Mouse (Mus musculus): ENCODE results near the gene Map3k11. TPM values are rescaled to one million over a fixed set of nuclear protein-coding genes. Genes with fewer than 3 reads are reported as not detected.
A peak's percentile ranks its signal among the peaks of the same experiment; 100 is the strongest.

Gene Map3k11
- total and polyA plus RNA-seq, 2 experiments from 2014 or later, result 10.7 to 20.7 TPM

DNA sequence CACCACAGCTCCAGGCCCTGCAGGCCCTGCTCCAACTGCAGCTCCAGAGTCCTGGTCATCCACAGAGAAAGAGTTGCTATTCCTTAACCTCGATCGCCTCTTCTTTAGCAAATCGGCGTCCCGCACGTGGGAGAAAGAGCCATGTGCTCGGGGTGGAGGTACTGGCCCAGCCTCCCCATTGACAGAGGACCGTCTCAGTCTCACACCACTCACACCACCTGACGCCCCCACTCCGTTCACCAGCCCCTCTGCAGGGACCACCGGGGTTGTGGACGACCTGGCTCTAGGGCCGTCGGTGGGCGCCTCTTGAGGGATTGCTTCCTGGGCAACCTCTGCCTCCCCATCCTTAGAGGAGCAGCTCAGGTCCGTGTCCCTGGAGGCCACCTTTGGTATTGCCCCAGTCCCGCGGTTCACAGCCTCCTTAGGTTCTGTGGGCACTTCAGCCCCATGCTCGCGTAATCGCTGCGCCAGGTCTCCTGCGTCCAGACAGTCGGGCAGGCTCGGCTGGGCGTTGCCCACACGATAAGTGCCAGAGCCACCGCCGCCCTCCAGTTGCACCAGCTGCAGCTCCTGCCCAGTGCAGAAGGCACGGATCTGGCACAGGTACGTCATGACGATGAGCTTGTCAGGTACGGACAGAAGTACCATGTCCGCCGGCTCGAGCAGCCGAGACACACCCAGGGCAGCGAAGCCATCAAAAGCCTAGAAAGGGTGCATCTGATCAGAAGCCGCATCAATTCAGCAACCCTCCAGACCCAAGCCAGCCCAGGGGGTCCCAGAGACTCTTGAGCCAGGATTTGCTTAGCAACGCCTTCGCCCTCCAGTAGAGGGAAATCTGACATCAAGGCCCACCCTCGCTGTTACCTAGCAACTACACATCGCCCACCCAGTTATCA is 27.5 kb downstream of the Map3k11 start:
- peak; percentile 83 for DNase-seq (ENCODE audit: low spot score)
- peak overlapping the region; percentile 72; the same call in 1 of the 2 replicates for H3K27ac ChIP-seq

DNA sequence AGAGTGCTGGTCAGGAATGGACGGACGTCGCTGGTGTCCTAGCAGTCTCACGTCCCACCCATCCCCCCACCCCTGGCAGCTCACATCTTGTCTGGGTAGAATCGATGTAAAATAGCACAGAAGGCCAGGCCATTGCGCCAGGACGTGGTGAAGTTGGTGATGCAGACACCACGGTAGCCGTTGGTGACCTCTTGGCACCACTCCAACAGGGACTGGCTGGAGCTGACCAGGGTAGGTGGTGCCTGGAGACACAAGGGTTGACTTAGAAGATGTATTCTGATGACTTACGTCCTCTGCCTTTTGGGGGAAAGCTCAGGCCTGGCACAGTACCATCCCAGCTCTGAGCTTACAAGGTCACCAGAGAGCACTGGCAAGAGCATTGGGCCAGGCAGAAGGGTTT is 28.4 kb downstream of the Map3k11 start:
- H3K4me3 ChIP-seq (ENCODE audit: low read length), result peak overlapping the region; percentile 41; the same call in 1 of the 2 replicates
- H3K27me3 ChIP-seq (ENCODE audit: insufficient read depth, low read length), result no peaks in the 10 kb centered on the region
- no peak for TF ChIP-seq CTCF (IDR thresholded peaks at IDR 0.05; ENCODE audit: low read depth)
- WGBS, result 36% methylated on average over 10 of the region's 10 CpGs
- ATAC-seq (0 out of 2 replicates have a peak, but pooled peaks have one; percentile 6), DNase-seq (ENCODE audit: low spot score) (peak; percentile 34)
- 0 out of 2 replicates have a peak overlapping the region, but pooled peaks have one; percentile 2 for H3K9ac ChIP-seq (replicated peaks; ENCODE audit: low read length)
- H3K36me3 ChIP-seq (ENCODE audit: insufficient read depth, low read length), result peaks cover 31% of the 10 kb centered on the region
- peaks cover 10% of the 10 kb centered on the region for H3K4me1 ChIP-seq (ENCODE audit: insufficient read depth, low read length)
- peak overlapping the region; percentile 72 for H3K27ac ChIP-seq
- H3K9me3 ChIP-seq (ENCODE audit: low read length), result no peaks in the 10 kb centered on the region
- H3K4me2 ChIP-seq (ENCODE audit: low read depth, low read length), result peak overlapping the region; percentile 53

More for the DNA sequence above, 27.5 kb downstream of the Map3k11 start:
- no peaks in the 10 kb centered on the region for H3K9me3 ChIP-seq (ENCODE audit: low read length)
- H3K36me3 ChIP-seq (ENCODE audit: insufficient read depth, low read length), result peaks cover 24% of the 10 kb centered on the region
- H3K27me3 ChIP-seq (ENCODE audit: insufficient read depth, low read length), result no peaks in the 10 kb centered on the region
- peak overlapping the region; percentile 53 for H3K4me2 ChIP-seq (ENCODE audit: low read depth, low read length)
- TF ChIP-seq CTCF (IDR thresholded peaks at IDR 0.05; ENCODE audit: low read depth), result peak; percentile 65
- peaks cover 10% of the 10 kb centered on the region for H3K4me1 ChIP-seq (ENCODE audit: insufficient read depth, low read length)
- peak; percentile 76 for ATAC-seq
- peak overlapping the region; percentile 59 for H3K9ac ChIP-seq (replicated peaks; ENCODE audit: low read length)
- peak overlapping the region; percentile 41 for H3K4me3 ChIP-seq (ENCODE audit: low read length)
- 14% methylated on average over 43 of the region's 43 CpGs for WGBS

DNA sequence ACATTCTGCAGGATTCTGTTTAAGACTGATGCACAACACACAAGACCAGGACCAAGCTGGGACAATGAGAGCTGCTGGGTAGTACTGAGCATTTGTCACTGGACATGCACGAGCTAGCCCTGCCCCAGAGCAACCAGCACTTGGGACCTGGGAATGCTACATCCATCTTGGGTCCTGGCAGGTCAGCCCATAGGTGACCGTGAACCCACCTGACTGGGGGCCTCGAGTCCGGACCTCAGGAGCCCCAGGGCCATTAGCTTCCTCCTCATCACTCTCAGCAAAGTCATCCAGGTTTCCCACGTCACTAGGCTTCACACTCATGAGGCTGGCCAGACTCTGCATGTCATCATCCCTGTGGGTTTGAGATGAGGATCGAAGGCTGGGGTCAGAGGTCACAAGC is 32.7 kb downstream of the Map3k11 start:
- H3K36me3 ChIP-seq (ENCODE audit: insufficient read depth, low read length), result peaks cover 31% of the 10 kb centered on the region
- DNase-seq (ENCODE audit: low spot score) (no peak), ATAC-seq (no peak)
- no peak overlapping the region for H3K4me3 ChIP-seq (ENCODE audit: low read length)
- 82% methylated on average over 6 of the region's 6 CpGs for WGBS
- H3K4me1 ChIP-seq (ENCODE audit: insufficient read depth, low read length), result peaks cover 16% of the 10 kb centered on the region; the same call in 1 of the 2 replicates
- no peaks in the 10 kb centered on the region for H3K27me3 ChIP-seq (ENCODE audit: insufficient read depth, low read length)
- no peak for TF ChIP-seq CTCF (IDR thresholded peaks at IDR 0.05; ENCODE audit: low read depth)
- H3K4me2 ChIP-seq (ENCODE audit: low read depth, low read length), result no peak overlapping the region
- no peak overlapping the region for H3K9ac ChIP-seq (replicated peaks; ENCODE audit: low read length)
- H3K27ac ChIP-seq, result no peak overlapping the region
- no peaks in the 10 kb centered on the region for H3K9me3 ChIP-seq (ENCODE audit: low read length)

DNA sequence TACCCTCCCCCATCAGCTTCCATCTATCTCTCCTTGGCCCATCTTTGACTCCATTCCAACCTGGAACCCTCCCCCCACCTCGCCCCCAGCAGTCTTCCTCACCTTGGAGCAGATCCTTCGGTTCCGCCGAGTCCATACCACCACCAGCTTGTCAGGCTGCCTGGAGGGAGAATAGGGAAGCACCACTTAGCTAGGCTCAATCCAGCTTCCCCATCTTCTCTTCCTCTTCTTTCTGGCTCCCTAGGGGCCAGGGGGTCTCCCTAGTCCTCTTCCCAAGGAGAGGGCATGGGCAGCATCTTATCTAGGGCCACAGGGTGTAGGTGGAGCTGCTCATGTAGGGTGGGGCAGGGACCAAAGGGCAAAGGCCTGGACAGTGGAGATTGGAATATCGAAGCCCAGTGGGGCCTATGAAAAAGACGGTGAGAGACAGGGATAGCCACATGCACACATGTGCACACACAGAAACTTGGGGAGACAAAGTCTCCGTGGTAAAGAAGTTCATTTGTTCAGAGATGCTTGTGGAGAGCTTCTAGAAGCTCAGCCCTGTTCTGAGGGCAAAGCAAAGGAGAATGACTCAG is 34.4 kb downstream of the Map3k11 start:
- Histone ChIP-seq H3K27me3 (ENCODE audit: insufficient read depth, low read length) (no peaks in the 10 kb centered on the region), H3K36me3 (ENCODE audit: insufficient read depth, low read length) (peaks cover 31% of the 10 kb centered on the region)
- no peak for TF ChIP-seq CTCF (IDR thresholded peaks at IDR 0.05; ENCODE audit: low read depth)

DNA sequence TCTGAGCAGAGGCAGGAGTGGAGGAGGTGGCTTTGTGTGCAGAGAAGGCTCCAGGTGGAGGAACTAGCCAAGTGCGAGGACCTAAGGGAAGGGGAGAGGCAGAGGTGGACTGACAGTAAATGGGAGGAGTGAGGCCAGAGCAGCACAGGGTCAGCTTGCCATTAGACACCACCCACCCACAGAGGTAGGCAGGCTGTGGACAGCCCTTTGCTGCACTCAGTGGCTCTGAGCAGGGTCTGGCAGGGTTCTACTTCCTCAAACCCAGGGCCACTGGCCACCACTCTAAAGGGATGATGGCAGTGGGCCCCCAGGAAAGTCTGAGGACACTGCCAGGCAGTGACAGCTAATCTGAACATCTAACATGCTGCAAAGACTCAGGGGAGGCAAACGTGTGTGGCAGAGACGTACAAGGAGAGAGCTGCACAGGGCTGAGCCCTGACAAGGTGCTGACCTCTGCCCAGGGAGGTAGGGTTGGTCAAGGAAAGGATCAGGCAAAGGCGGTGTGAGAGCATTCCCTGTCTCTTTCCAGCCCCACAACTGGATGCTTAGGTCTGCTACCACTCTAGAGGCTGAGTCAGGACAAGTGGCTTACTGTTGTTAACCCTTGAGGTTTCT is 35.5 kb downstream of the Map3k11 start:
- DNase-seq (ENCODE audit: low spot score) (no peak), ATAC-seq (no peak)
- no peak overlapping the region for H3K4me3 ChIP-seq (ENCODE audit: low read length)
- no peak overlapping the region for H3K9ac ChIP-seq (replicated peaks; ENCODE audit: low read length)
- peaks cover 27% of the 10 kb centered on the region for H3K36me3 ChIP-seq (ENCODE audit: insufficient read depth, low read length)
- H3K27me3 ChIP-seq (ENCODE audit: insufficient read depth, low read length), result no peaks in the 10 kb centered on the region
- no peak overlapping the region for H3K27ac ChIP-seq
- H3K9me3 ChIP-seq (ENCODE audit: low read length), result no peaks in the 10 kb centered on the region
- 74% methylated on average over 4 of the region's 4 CpGs for WGBS
- 0 out of 2 replicates have a peak overlapping the region, but pooled peaks have one; percentile 96 for H3K4me2 ChIP-seq (ENCODE audit: low read depth, low read length)
- H3K4me1 ChIP-seq (ENCODE audit: insufficient read depth, low read length), result peaks cover 20% of the 10 kb centered on the region
- TF ChIP-seq CTCF (IDR thresholded peaks at IDR 0.05; ENCODE audit: low read depth), result no peak

More for the DNA sequence above, 34.4 kb downstream of the Map3k11 start:
- H3K4me3 ChIP-seq (ENCODE audit: low read length), result no peak overlapping the region
- H3K9me3 ChIP-seq (ENCODE audit: low read length), result no peaks in the 10 kb centered on the region
- H3K4me1 ChIP-seq (ENCODE audit: insufficient read depth, low read length), result peaks cover 20% of the 10 kb centered on the region
- no peak overlapping the region for H3K4me2 ChIP-seq (ENCODE audit: low read depth, low read length)
- no peak for ATAC-seq
- no peak for DNase-seq (ENCODE audit: low spot score)
- no peak overlapping the region for H3K9ac ChIP-seq (replicated peaks; ENCODE audit: low read length)
- no peak overlapping the region for H3K27ac ChIP-seq
- 94% methylated on average over 7 of the region's 7 CpGs for WGBS

DNA sequence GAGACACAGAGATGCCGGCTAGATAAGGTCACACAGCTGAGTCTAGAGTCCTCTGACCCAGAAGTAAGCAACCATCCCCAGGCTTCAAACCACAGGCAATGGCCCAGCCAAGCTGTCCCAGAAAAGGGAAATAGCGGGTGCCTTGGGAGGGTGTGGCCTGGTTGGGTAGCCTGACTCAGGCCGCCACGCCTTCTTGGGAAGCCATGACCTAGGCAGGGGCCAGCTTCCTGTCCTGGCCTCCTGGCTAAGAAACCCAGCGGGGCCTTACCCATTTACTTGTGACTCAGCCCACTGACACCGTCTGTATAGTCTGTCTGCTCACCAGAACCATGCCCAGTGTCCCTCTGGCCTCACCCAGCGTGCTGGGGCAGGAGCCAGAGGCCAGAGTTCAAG is 36.0 kb downstream of the Map3k11 start:
- Histone ChIP-seq H3K9me3 (ENCODE audit: low read length) (no peaks in the 10 kb centered on the region), H3K27me3 (ENCODE audit: insufficient read depth, low read length) (no peaks in the 10 kb centered on the region), H3K36me3 (ENCODE audit: insufficient read depth, low read length) (peaks cover 22% of the 10 kb centered on the region), H3K4me1 (ENCODE audit: insufficient read depth, low read length) (peaks cover 20% of the 10 kb centered on the region), H3K9ac (replicated peaks; ENCODE audit: low read length) (no peak overlapping the region), H3K4me3 (ENCODE audit: low read length) (no peak overlapping the region), H3K4me2 (ENCODE audit: low read depth, low read length) (peak overlapping the region; percentile 96; the same call in 1 of the 2 replicates), H3K27ac (no peak overlapping the region)
- 83% methylated on average over 7 of the region's 7 CpGs for WGBS
- ATAC-seq (no peak), DNase-seq (ENCODE audit: low spot score) (no peak)
- no peak for TF ChIP-seq CTCF (IDR thresholded peaks at IDR 0.05; ENCODE audit: low read depth)
